Mouse (Mus musculus): Measurements from ENCODE around the gene Vps25.

Gene Vps25

GRCm38 (mm10) chr11:101245071-101245470 lies 8.4 kb upstream of the Vps25 start:
- DNase-seq (ENCODE audit: low spot score in 2 of 2): no peak

- DNase-seq (ENCODE audit: low spot score in 2 of 2): no peak
These were observed 7.4 kb upstream of the Vps25 start, which contains the start of gene Ramp2 for GRCm38 (mm10) chr11:101245855-101246701. Ramp2 (plus strand) TSS chr11:101246028.

- DNase-seq (ENCODE audit: low spot score in 2 of 2): no peak
These were observed 6.8 kb upstream of the Vps25 start for GRCm38 (mm10) chr11:101246702-101247012.

- DNase-seq (ENCODE audit: low spot score in 2 of 2): no peak
These were observed 5.9 kb upstream of the Vps25 start for GRCm38 (mm10) chr11:101247521-101248030.

- DNase-seq (ENCODE audit: low spot score in 2 of 2): no peak
These were observed 5.1 kb upstream of the Vps25 start for GRCm38 (mm10) chr11:101248258-101248994.

GRCm38 (mm10) chr11:101251031-101251430 lies 2.5 kb upstream of the Vps25 start:
- no peak for DNase-seq (ENCODE audit: low spot score in 2 of 2)

- DNase-seq (ENCODE audit: low spot score in 2 of 2): no peak
These were observed 566 bp upstream of the Vps25 start for GRCm38 (mm10) chr11:101252941-101253340.

- no peak for DNase-seq (ENCODE audit: low spot score in 2 of 2)
These were observed 2.6 kb downstream of the Vps25 start for GRCm38 (mm10) chr11:101255826-101256775.

- DNase-seq (ENCODE audit: low spot score in 2 of 2): peak in 1 of 2 experiments; percentile 74
These were observed 5.8 kb downstream of the Vps25 start for GRCm38 (mm10) chr11:101259261-101259712.

GRCm38 (mm10) chr11:101259948-101260825 lies 6.7 kb downstream of the Vps25 start, which contains the start of gene Wnk4:
Wnk4 (plus strand) TSS chr11:101260567.
- no peak for DNase-seq (ENCODE audit: low spot score in 2 of 2)

- DNase-seq (ENCODE audit: low spot score in 2 of 2): no peak
These were observed 7.4 kb downstream of the Vps25 start for GRCm38 (mm10) chr11:101260826-101261380.

- no peak for DNase-seq (ENCODE audit: low spot score in 2 of 2)
These were observed 8.9 kb downstream of the Vps25 start for GRCm38 (mm10) chr11:101262272-101262967.

GRCm38 (mm10) chr11:101263138-101263988 lies 9.9 kb downstream of the Vps25 start:
- no peak for DNase-seq (ENCODE audit: low spot score in 2 of 2)

GRCm38 (mm10) chr11:101263989-101264280 lies 10.4 kb downstream of the Vps25 start:
- no peak for DNase-seq (ENCODE audit: low spot score in 2 of 2)

GRCm38 (mm10) chr11:101264954-101265471 lies 11.5 kb downstream of the Vps25 start:
- DNase-seq (ENCODE audit: low spot score in 2 of 2): no peak

- DNase-seq (ENCODE audit: low spot score in 2 of 2): no peak
These were observed 12.4 kb downstream of the Vps25 start for GRCm38 (mm10) chr11:101265906-101266305.

- no peak for DNase-seq (ENCODE audit: low spot score in 2 of 2)
These were observed 16.1 kb downstream of the Vps25 start for GRCm38 (mm10) chr11:101269577-101270116.

GRCm38 (mm10) chr11:101272446-101272845 lies 18.9 kb downstream of the Vps25 start:
- no peak for DNase-seq (ENCODE audit: low spot score in 2 of 2)
